Mouse (Mus musculus) brain, embryonic 14.5 days (tissue): ENCODE measurements at regions not wholly inside any gene's neighbourhood (a gene's known extent, or its start where the extent isn't known, plus 50 kb on each side); places are given as distances from the start of the nearest gene placed in this dataset.
"Not testable (repeated sequence)": the region's sequence is repeated elsewhere in the genome, so short reads cannot be mapped to it uniquely, and the experiment has no call there.

Source experiments
- DNase-seq: peaks from one replicate; pipeline ENCODE4 v3.0.0-alpha.2; 2011; ENCODE audit warnings: low read depth
- CTCF ChIP-seq: fragments of 200-500 bp; IDR thresholded peaks from 2 replicates; pipeline ENCODE4 v1.5.1; 2012; ENCODE audit warnings: inconsistent platforms, mild to moderate bottlenecking, moderate library complexity, borderline replicate concordance; ENCODE audit not compliant: insufficient read depth, insufficient read length; ENCODE audit errors: extremely low read depth
- POLR2A ChIP-seq: fragments of 200-500 bp; IDR thresholded peaks from 2 replicates; pipeline ENCODE4 v1.6.1; 2012; ENCODE audit warnings: mild to moderate bottlenecking, inconsistent platforms, borderline replicate concordance; ENCODE audit not compliant: poor library complexity, insufficient read depth, insufficient read length, severe bottlenecking; ENCODE audit errors: extremely low read depth

- not testable (repeated sequence) for DNase-seq
Measured at GRCm38 (mm10) chr8:48042456-48043395, 52.0 kb upstream of the Wwc2 start.

DNA sequence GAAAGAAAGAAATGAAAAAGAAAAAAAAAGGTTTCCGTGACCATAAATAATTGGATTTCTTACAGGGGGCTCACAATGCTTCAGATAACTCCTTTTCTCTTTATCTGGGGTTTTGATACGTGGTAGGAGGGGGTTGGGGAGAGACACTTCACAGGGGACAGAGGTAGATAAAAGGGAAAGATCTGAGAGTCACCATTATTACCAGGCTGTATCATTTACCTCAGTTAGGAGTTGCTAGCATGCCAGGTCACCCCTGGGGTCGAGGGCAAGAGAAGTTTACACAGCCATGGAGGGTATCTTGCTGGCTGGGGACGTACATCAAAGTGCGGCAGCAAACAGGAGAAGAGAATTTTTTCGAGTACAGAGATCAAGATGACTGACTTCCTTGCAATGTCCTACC is 51.5 kb upstream of the Dctd start:
- no peak for TF ChIP-seq POLR2A
- TF ChIP-seq CTCF: no peak
- peak; percentile 70 for DNase-seq
